Mouse (Mus musculus) liver, embryonic 16.5 days (tissue): ENCODE measurements around the gene Olfr441. TPM values are rescaled to one million over a fixed set of nuclear protein-coding genes. Genes with fewer than 3 reads are reported as not detected.
"Not testable (repeated sequence)": the region's sequence is repeated elsewhere in the genome, so short reads cannot be mapped to it uniquely, and the experiment has no call there.

ENCODE experiments used
- ATAC-seq: fragments of 200-750 bp; cut with Nextera tagmentation; 2 replicates; pipeline ENCODE4 v1.8.0; 2017; ENCODE audit warnings: low read depth, mild to moderate bottlenecking, moderate number of reproducible peaks, moderate library complexity
- H3K27ac ChIP-seq: fragments of 300-500 bp; sonication (generic); 2 replicates; pipeline ENCODE4 v1.5.1; 2014; ENCODE audit warnings: mild to moderate bottlenecking, low read length
- H3K27me3 ChIP-seq: fragments of 300-500 bp; sonication (generic); 2 replicates; pipeline ENCODE4 v1.6.1; 2014; ENCODE audit warnings: low read depth, low read length, mixed read lengths; ENCODE audit not compliant: control insufficient read depth, insufficient read depth
- H3K36me3 ChIP-seq: fragments of 300-500 bp; sonication (generic); 2 replicates; pipeline ENCODE4 v1.6.1; 2014; ENCODE audit warnings: mild to moderate bottlenecking; ENCODE audit not compliant: control insufficient read depth, insufficient read depth
- H3K4me1 ChIP-seq: fragments of 300-500 bp; sonication (generic); 2 replicates; pipeline ENCODE4 v1.6.1; 2014; ENCODE audit warnings: low read depth, low read length, mixed read lengths; ENCODE audit not compliant: control insufficient read depth
- H3K4me2 ChIP-seq: fragments of 300-500 bp; sonication (generic); 2 replicates; pipeline ENCODE4 v1.6.1; 2014; ENCODE audit warnings: low read depth, low read length, mixed read lengths
- H3K4me3 ChIP-seq: fragments of 300-500 bp; sonication (generic); 2 replicates; pipeline ENCODE4 v1.5.1; 2014; ENCODE audit warnings: low read depth, mild to moderate bottlenecking, low read length
- H3K9ac ChIP-seq: fragments of 300-500 bp; sonication (generic); 2 replicates; pipeline ENCODE4 v1.6.1; 2014; ENCODE audit warnings: low read depth, low read length
- H3K9me3 ChIP-seq: fragments of 300-500 bp; sonication (generic); replicated peaks from 2 replicates; pipeline ENCODE4 v1.6.1; 2016; ENCODE audit warnings: low read length; ENCODE audit not compliant: control insufficient read depth
- WGBS: fragments of 180-500 bp; shearing (Covaris S2); extraction: QIAGEN DNeasy Blood & Tissue Kit; methylation state at CpG from one replicate; pipeline ENCODE4 v1.1.7; 2014; ENCODE audit not compliant: insufficient replicate concordance; 5-methylcytosine and 5-hydroxymethylcytosine counted together
- polyA plus RNA-seq: library from polyadenylated mRNA; unstranded; fragments of >200 nt; fragmentation: Nextera tagmentation; extraction: Ambion mirVana; gene quantifications from 2 replicates; pipeline ENCODE4 v1.2.1, GENCODE M21; 2015

Olfr441 gene
- not detected in 2 replicates for polyA plus RNA-seq

DNA sequence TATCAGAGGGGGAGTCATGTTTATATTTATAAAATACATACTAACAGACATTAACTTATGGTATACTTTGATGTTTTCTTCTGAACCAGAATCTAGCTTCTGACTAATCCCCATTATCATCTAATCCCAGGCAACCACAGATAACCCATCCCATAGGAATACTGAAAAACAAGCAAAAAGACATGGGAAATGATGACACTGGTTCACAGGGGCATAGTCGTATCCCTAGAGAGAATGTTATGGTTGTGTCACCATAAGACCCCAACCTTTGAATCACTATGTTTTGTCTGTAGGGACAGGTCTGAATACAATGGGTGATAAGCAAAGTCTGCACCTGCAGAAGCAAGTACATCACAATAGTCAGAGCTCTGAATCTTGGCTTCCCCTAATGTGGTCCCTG is at the start of gene Olfr441:
Gene Olfr441, plus strand, starts transcription at position 301 of the 400 bp plus-strand sequence.
- not testable (repeated sequence) for H3K4me1 ChIP-seq, H3K9me3 ChIP-seq, H3K9ac ChIP-seq, H3K4me2 ChIP-seq, H3K27ac ChIP-seq, H3K27me3 ChIP-seq, H3K36me3 ChIP-seq, H3K4me3 ChIP-seq, ATAC-seq
- WGBS = 75% methylated on average over 1 of the region's 1 CpGs

- Histone ChIP-seq H3K4me2 (no peak overlapping the region), H3K36me3 (no peaks in the 10 kb centered on the region), H3K27me3 (no peaks in the 10 kb centered on the region), H3K27ac (no peak overlapping the region), H3K9ac (no peak overlapping the region), H3K4me1 (no peaks in the 10 kb centered on the region), H3K4me3 (no peak overlapping the region), H3K9me3 (no peaks in the 10 kb centered on the region)
- WGBS = 9% methylated on average over 2 of the region's 2 CpGs
- no peak for ATAC-seq
Measured at GRCm38 (mm10) chr6:43078750-43079149, 27.4 kb upstream of the Olfr441 start.

GRCm38 (mm10) chr6:43081405-43081804 is 24.8 kb upstream of the Olfr441 start:
- not testable (repeated sequence) for H3K27me3 ChIP-seq

DNA sequence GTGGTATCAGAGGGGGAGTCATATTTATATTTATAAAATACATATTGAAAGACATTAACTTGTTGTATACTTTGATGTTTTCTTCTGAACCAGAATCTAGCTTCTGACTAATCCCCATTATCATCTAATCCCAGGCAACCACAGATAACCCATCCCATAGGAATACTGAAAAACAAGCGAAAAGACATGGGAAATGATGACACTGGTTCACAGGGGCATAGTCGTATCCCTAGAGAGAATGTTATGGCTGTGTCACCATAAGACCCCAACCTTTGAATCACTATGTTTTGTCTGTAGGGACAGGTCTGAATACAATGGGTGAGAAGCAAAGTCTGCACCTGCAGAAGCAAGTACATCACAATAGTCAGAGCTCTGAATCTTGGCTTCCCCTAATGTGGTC is 40.1 kb downstream of the Olfr441 start, which contains the start of gene Olfr237-ps1:
Gene Olfr237-ps1, plus strand, starts transcription at position 301 of the 400 bp plus-strand sequence.
- ATAC-seq, H3K27ac ChIP-seq, H3K4me3 ChIP-seq, H3K4me2 ChIP-seq, H3K4me1 ChIP-seq, H3K27me3 ChIP-seq, H3K9me3 ChIP-seq, H3K36me3 ChIP-seq, H3K9ac ChIP-seq: not testable (repeated sequence)
- WGBS = 56% methylated on average over 2 of the region's 2 CpGs

More at GRCm38 (mm10) chr6:43081405-43081804, 24.8 kb upstream of the Olfr441 start:
- not testable (repeated sequence) for H3K27ac ChIP-seq, H3K4me2 ChIP-seq, H3K4me3 ChIP-seq, H3K9ac ChIP-seq, H3K9me3 ChIP-seq, H3K4me1 ChIP-seq, ATAC-seq, H3K36me3 ChIP-seq

GRCm38 (mm10) chr6:43159502-43159901 is 53.3 kb downstream of the Olfr441 start:
- Histone ChIP-seq H3K9ac (no peak overlapping the region), H3K36me3 (no peaks in the 10 kb centered on the region), H3K27ac (no peak overlapping the region), H3K4me3 (no peak overlapping the region), H3K9me3 (no peaks in the 10 kb centered on the region), H3K27me3 (no peaks in the 10 kb centered on the region), H3K4me1 (no peaks in the 10 kb centered on the region), H3K4me2 (no peak overlapping the region)
- WGBS = 37% methylated on average over 1 of the region's 1 CpGs
- ATAC-seq = no peak

- Histone ChIP-seq H3K4me1 (no peaks in the 10 kb centered on the region), H3K9me3 (no peaks in the 10 kb centered on the region), H3K36me3 (no peaks in the 10 kb centered on the region), H3K4me2 (no peak within 1 kb of the TSS), H3K27ac (no peak within 1 kb of the TSS), H3K27me3 (no peaks in the 10 kb centered on the region), H3K9ac (no peak within 1 kb of the TSS), H3K4me3 (no peak within 1 kb of the TSS)
- WGBS = 43% methylated on average over 3 of the region's 3 CpGs
- ATAC-seq = no peak
Measured at GRCm38 (mm10) chr6:43162982-43163381, 56.8 kb downstream of the Olfr441 start, which contains the start of gene Olfr437. Gene Olfr437 (plus strand): TSS chr6:43163282.

DNA sequence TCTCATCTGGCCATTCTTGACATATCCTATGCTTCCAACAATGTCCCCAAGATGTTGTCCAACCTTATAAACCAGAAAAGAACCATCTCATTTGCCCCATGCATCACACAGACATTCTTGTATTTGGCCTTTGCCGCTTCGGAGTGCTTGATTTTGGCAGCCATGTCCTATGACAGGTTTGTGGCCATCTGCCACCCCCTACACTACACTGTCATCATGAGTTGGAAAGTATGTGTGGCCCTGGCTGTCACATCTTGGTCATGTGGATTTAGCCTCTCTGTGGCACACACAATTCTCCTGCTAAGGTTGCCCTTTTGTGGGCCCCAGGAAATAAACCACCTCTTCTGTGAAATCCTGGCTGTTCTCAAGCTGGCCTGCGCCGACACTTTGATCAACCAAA is 61.1 kb downstream of the Olfr441 start:
- no peak for ATAC-seq
- WGBS = 80% methylated on average over 4 of the region's 4 CpGs
- no peaks in the 10 kb centered on the region for H3K4me1 ChIP-seq
- H3K27me3 ChIP-seq = no peaks in the 10 kb centered on the region
- no peak overlapping the region for H3K4me3 ChIP-seq
- H3K9me3 ChIP-seq = no peaks in the 10 kb centered on the region
- H3K27ac ChIP-seq = no peak overlapping the region
- H3K36me3 ChIP-seq = no peaks in the 10 kb centered on the region
- H3K4me2 ChIP-seq = no peak overlapping the region
- H3K9ac ChIP-seq = no peak overlapping the region

Other genes with a start within 250 kb of the Olfr441 start
- gene Olfr448, start 215.9 kb upstream of the Olfr441 start, polyA plus RNA-seq = not detected in 2 replicates
- gene Olfr447, start 197.5 kb upstream of the Olfr441 start, polyA plus RNA-seq = not detected in 2 replicates
- not detected in 2 replicates for gene Olfr446, start 185.0 kb upstream of the Olfr441 start, polyA plus RNA-seq
- not detected in 2 replicates for gene Olfr444, start 157.3 kb upstream of the Olfr441 start, polyA plus RNA-seq
- gene Olfr237-ps1, start 40.2 kb downstream of the Olfr441 start, polyA plus RNA-seq = not detected in 2 replicates
- not detected in 2 replicates for gene Olfr437, start 56.9 kb downstream of the Olfr441 start, polyA plus RNA-seq
- not detected in 2 replicates for gene Olfr13, start 65.8 kb downstream of the Olfr441 start, polyA plus RNA-seq
- gene Olfr435, start 90.8 kb downstream of the Olfr441 start, polyA plus RNA-seq = not detected in 2 replicates
- not detected in 2 replicates for gene Olfr434, start 106.7 kb downstream of the Olfr441 start, polyA plus RNA-seq
- not detected in 2 replicates for gene Olfr47, start 125.2 kb downstream of the Olfr441 start, polyA plus RNA-seq
- 1.9 and 3.2 TPM in 2 replicates for gene Arhgef5, start 159.2 kb downstream of the Olfr441 start, polyA plus RNA-seq
- gene Nobox, start 203.2 kb downstream of the Olfr441 start, polyA plus RNA-seq = not detected in 2 replicates